Mouse (Mus musculus): ENCODE data around the gene Fam169a.

GRCm38 (mm10) chr13:97099187-97099852 is 32.2 kb downstream of the Fam169a start, which contains the start of gene Gm6169:
- no peak for TF ChIP-seq POLR2AphosphoS2 (IDR thresholded peaks at IDR 0.05; ENCODE audit: low read depth, low read length)
- no peak for TF ChIP-seq POLR2A (IDR thresholded peaks at IDR 0.05; ENCODE audit: low read depth, low read length)
- no peak for TF ChIP-seq USF1 (IDR thresholded peaks at IDR 0.05; ENCODE audit: low read depth, low read length)

Data from CH12.LX (cell line).